ENCODE assay signal across 7 mouse cellular contexts in the genomic region with DNA sequence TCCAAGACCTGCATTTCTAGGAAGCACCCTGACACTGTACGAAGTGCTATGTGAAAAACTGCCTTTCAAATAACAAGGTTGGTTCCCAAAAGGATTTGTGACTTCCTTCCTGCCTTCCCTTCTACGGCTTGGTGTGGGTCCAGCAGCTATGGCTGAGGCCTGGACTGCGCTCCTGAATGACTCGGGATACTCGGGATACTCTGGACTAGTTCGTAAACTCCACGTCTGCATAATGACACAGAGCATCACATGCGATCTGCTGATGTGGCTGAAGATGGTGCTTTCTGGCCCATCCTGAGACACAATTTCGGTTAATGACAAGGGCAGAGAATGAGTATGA. TPM values are rescaled to one million over a fixed set of nuclear protein-coding genes. Genes with fewer than 3 reads are reported as not detected.
DNase-seq lines count a peak whose midpoint lies in the region; ATAC-seq and TF ChIP-seq lines count a peak whose summit lies in the region.

No protein-coding gene starts in this region.

- DNase-seq in spleen, adult 2 months (ENCODE audit: low read depth in 1 of 2, low spot score in 2 of 2), result no peak
- no peak for DNase-seq in spleen, postnatal 10 days (ENCODE audit: low spot score in 2 of 2)
- no peak for DNase-seq in liver, embryonic 13.5 days
- no peak for DNase-seq in right cerebral cortex, postnatal 14 days
- no peak for DNase-seq in spleen, adult 12 weeks (ENCODE audit: low spot score)
- DNase-seq in adipocyte (ENCODE audit: low spot score), result no peak

- ATAC-seq in forebrain, embryonic 12.5 days (ENCODE audit: low FRiP score), result peak; percentile 62
- ATAC-seq in liver, embryonic 13.5 days (ENCODE audit: low read depth), result peak; percentile 35

- peak overlapping the region; percentile 60 for H3K9ac ChIP-seq in forebrain, embryonic 12.5 days
- peak overlapping the region; percentile 78 for H3K9ac ChIP-seq in liver, embryonic 13.5 days

- no peaks in the 10 kb centered on the region for H3K9me3 ChIP-seq in forebrain, embryonic 12.5 days
- H3K9me3 ChIP-seq in liver, embryonic 13.5 days (replicated peaks), result no peaks in the 10 kb centered on the region

- peak overlapping the region; percentile 87 for H3K27ac ChIP-seq in spleen, adult 2 months (ENCODE audit: insufficient read depth, low read length)
- H3K27ac ChIP-seq in forebrain, embryonic 12.5 days, result peak overlapping the region; percentile 92
- H3K27ac ChIP-seq in liver, embryonic 13.5 days, result peak overlapping the region; percentile 69

- TF ChIP-seq CTCF in spleen, adult 2 months (IDR thresholded peaks at IDR 0.05; ENCODE audit: extremely low read depth, insufficient read depth, insufficient read length, insufficient replicate concordance), result no peak

- TF ChIP-seq POLR2A in spleen, adult 2 months (IDR thresholded peaks at IDR 0.05; ENCODE audit: low read depth, low read length), result no peak

- H3K4me3 ChIP-seq in spleen, adult 2 months (ENCODE audit: extremely low read depth, insufficient read depth, insufficient read length), result peak overlapping the region; percentile 62
- H3K4me3 ChIP-seq in forebrain, embryonic 12.5 days (replicated peaks), result peak overlapping the region; percentile 38
- H3K4me3 ChIP-seq in liver, embryonic 13.5 days (replicated peaks), result peak overlapping the region; percentile 64

- WGBS in spleen, adult 2 months, result 5% methylated on average over 9 of the region's 9 CpGs
- 30% methylated on average over 9 of the region's 9 CpGs for WGBS in forebrain, embryonic 12.5 days
- 13% methylated on average over 9 of the region's 9 CpGs for WGBS in liver, embryonic 13.5 days (ENCODE audit: insufficient replicate concordance)

- peaks cover 9% of the 10 kb centered on the region for H3K4me1 ChIP-seq in spleen, adult 2 months (ENCODE audit: control insufficient read depth, insufficient read depth, insufficient read length)
- H3K4me1 ChIP-seq in forebrain, embryonic 12.5 days, result peaks cover 19% of the 10 kb centered on the region
- peaks cover 41% of the 10 kb centered on the region for H3K4me1 ChIP-seq in liver, embryonic 13.5 days (replicated peaks)

- no peaks in the 10 kb centered on the region for H3K27me3 ChIP-seq in spleen, adult 2 months (ENCODE audit: control insufficient read depth, insufficient read depth, low read length)
- no peaks in the 10 kb centered on the region for H3K27me3 ChIP-seq in forebrain, embryonic 12.5 days
- H3K27me3 ChIP-seq in liver, embryonic 13.5 days, result no peaks in the 10 kb centered on the region

- H3K36me3 ChIP-seq in spleen, adult 2 months (ENCODE audit: control insufficient read depth, insufficient read depth, low read length), result peaks cover 6% of the 10 kb centered on the region
- peaks cover 29% of the 10 kb centered on the region for H3K36me3 ChIP-seq in forebrain, embryonic 12.5 days (replicated peaks)
- H3K36me3 ChIP-seq in liver, embryonic 13.5 days, result peaks cover 29% of the 10 kb centered on the region; the same call in 1 of the 2 replicates

- peak overlapping the region; percentile 69 for H3K4me2 ChIP-seq in forebrain, embryonic 12.5 days
- peak overlapping the region; percentile 87 for H3K4me2 ChIP-seq in liver, embryonic 13.5 days

RNA-seq across cellular contexts. Expression of a gene that starts 33.6 kb away (rescaled TPM):
- polyA plus RNA-seq in spleen, adult 2 months (2012; rRNA removed), result 9.5 and 9.7 TPM in 2 replicates
- polyA plus RNA-seq in forebrain, embryonic 12.5 days (2016; fragmentation: Nextera tagmentation; extraction: Ambion mirVana), result 30.4 and 30.6 TPM in 2 replicates
- 12.4 and 14.5 TPM in 2 replicates for polyA plus RNA-seq in liver, embryonic 13.5 days (2015; fragmentation: Nextera tagmentation; extraction: Ambion mirVana)

RNA-seq across cellular contexts. Expression of a gene that starts 45.3 kb away (rescaled TPM):
- 8.5 and 10.4 TPM in 2 replicates for polyA plus RNA-seq in spleen, adult 2 months (2012; rRNA removed)
- not detected in 2 replicates for polyA plus RNA-seq in forebrain, embryonic 12.5 days (2016; fragmentation: Nextera tagmentation; extraction: Ambion mirVana)
- not detected in 2 replicates for polyA plus RNA-seq in liver, embryonic 13.5 days (2015; fragmentation: Nextera tagmentation; extraction: Ambion mirVana)

RNA-seq across cellular contexts. Expression of a gene that starts 54.4 kb away (rescaled TPM):
- polyA plus RNA-seq in spleen, adult 2 months (2012; rRNA removed), result 166 and 200 TPM in 2 replicates
- 497 and 562 TPM in 2 replicates for polyA plus RNA-seq in forebrain, embryonic 12.5 days (2016; fragmentation: Nextera tagmentation; extraction: Ambion mirVana)
- polyA plus RNA-seq in liver, embryonic 13.5 days (2015; fragmentation: Nextera tagmentation; extraction: Ambion mirVana), result 327 and 339 TPM in 2 replicates
